Mouse (Mus musculus) hindbrain, embryonic 11.5 days (tissue): Measurements from ENCODE around the gene Ddx58. TPM values are rescaled to one million over a fixed set of nuclear protein-coding genes. Genes with fewer than 3 reads are reported as not detected.
A peak's percentile ranks its signal among the peaks of the same experiment; 100 is the strongest.

Experiments
- ATAC-seq: fragments of 200-750 bp; cut with Nextera tagmentation; 2 replicates; pipeline ENCODE4 v1.8.0; 2017; ENCODE audit warnings: mild to moderate bottlenecking, moderate TSS enrichment, moderate library complexity; ENCODE audit not compliant: low FRiP score
- DNase-seq: peaks from one replicate; pipeline ENCODE4 v3.0.0-alpha.2; 2015; ENCODE audit warnings: low spot score
- H3K27ac ChIP-seq: fragments of 300-500 bp; sonication (generic); 2 replicates; pipeline ENCODE4 v1.5.1; 2014; ENCODE audit warnings: mild to moderate bottlenecking, low read depth, low read length
- H3K27me3 ChIP-seq: fragments of 300-500 bp; sonication (generic); 2 replicates; pipeline ENCODE4 v1.6.1; 2014; ENCODE audit warnings: mild to moderate bottlenecking, low read length, moderate library complexity, mixed read lengths; ENCODE audit not compliant: control insufficient read depth, insufficient read depth
- H3K36me3 ChIP-seq: fragments of 300-500 bp; sonication (generic); 2 replicates; pipeline ENCODE4 v1.6.1; 2014; ENCODE audit warnings: mild to moderate bottlenecking, low read length, moderate library complexity, mixed read lengths; ENCODE audit not compliant: control insufficient read depth, insufficient read depth
- H3K4me1 ChIP-seq: fragments of 300-500 bp; sonication (generic); replicated peaks from 2 replicates; pipeline ENCODE4 v1.6.1; 2014; ENCODE audit warnings: low read length, mixed read lengths; ENCODE audit not compliant: control insufficient read depth, insufficient read depth
- H3K4me2 ChIP-seq: fragments of 300-500 bp; sonication (generic); replicated peaks from 2 replicates; pipeline ENCODE4 v1.6.1; 2014; ENCODE audit warnings: mild to moderate bottlenecking, low read depth, low read length
- H3K4me3 ChIP-seq: fragments of 300-500 bp; sonication (generic); 2 replicates; pipeline ENCODE4 v1.5.1; 2014; ENCODE audit warnings: low read depth, low read length
- H3K9ac ChIP-seq: fragments of 300-500 bp; sonication (generic); 2 replicates; pipeline ENCODE4 v1.6.1; 2014; ENCODE audit warnings: low read depth, low read length
- H3K9me3 ChIP-seq: fragments of 300-500 bp; sonication (generic); 2 replicates; pipeline ENCODE4 v1.6.1; 2016; ENCODE audit warnings: low read length; ENCODE audit not compliant: control insufficient read depth
- WGBS: fragments of 180-500 bp; shearing (Covaris S2); extraction: QIAGEN DNeasy Blood & Tissue Kit; methylation state at CpG from one replicate; pipeline ENCODE4 v1.1.7; 2014; 5-methylcytosine and 5-hydroxymethylcytosine counted together
- polyA plus RNA-seq: library from polyadenylated mRNA; unstranded; fragments of >200 nt; fragmentation: Nextera tagmentation; extraction: Ambion mirVana; gene quantifications from 2 replicates; pipeline ENCODE4 v1.2.1, GENCODE M21; 2014

Ddx58 gene
- polyA plus RNA-seq, 1 experiment from 2014 or later = 5.7 TPM

DNA sequence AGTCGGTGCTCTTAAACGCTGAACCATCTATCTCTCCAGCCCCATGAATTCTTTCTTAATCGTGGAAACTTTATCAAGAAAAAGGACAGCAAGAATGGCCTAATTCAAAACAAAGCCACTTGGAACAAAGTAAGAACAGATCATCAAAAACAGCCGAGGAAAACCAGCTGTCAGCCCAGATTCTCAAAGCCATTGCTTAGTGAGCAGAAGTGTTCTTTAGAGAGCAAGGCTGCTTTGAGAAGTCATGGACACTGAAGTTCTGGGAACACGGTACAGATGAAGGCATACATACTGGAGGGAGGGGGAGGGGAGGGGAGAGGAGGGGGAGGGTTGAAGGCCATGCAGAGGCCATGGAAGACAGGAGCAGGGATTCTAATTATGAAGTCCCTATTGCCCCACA is 13.5 kb downstream of the Ddx58 start:
- H3K27ac ChIP-seq = no peak overlapping the region
- WGBS = 79% methylated on average over 5 of the region's 5 CpGs
- H3K4me3 ChIP-seq = no peak overlapping the region
- ATAC-seq (no peak), DNase-seq (no peak)
- H3K36me3 ChIP-seq = no peaks in the 10 kb centered on the region
- H3K9me3 ChIP-seq = no peaks in the 10 kb centered on the region
- H3K4me1 ChIP-seq = no peaks in the 10 kb centered on the region
- H3K9ac ChIP-seq = no peak overlapping the region
- H3K4me2 ChIP-seq = no peak overlapping the region
- H3K27me3 ChIP-seq = no peaks in the 10 kb centered on the region

DNA sequence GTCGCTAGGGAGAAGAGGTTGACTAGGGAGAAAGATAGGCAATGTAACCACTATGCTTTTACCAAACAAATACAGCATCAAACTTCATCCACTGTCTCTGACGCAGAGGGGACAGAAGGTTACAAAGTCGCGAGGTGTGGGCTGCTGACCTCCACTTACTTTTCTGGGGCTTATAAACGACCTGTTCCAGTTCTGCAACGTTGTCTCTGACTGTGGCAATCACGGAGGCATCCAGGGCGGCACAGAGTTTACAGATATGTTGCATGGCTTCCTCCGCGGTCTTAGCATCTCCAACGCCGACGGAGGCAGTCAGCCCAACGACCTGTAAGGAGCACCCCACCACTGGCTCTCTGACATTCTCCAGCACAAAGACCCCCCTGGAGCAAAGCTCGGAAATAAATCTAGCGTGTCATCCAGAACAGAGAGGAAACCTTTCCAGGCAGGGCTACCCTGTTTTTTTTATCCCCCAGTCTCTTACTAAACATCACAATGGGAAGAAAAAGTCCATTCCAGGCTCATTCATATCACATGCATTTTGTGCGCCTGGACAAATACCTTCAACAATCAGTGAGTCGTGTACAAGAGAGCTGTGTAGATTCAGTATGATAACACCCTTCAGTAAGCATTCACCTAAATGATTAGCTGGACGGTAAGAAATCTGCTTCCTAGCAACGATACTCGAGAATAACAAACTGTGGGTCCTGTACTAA is 17.6 kb downstream of the Ddx58 start:
- DNase-seq (no peak), ATAC-seq (no peak)
- no peaks in the 10 kb centered on the region for H3K27me3 ChIP-seq
- no peaks in the 10 kb centered on the region for H3K4me1 ChIP-seq
- WGBS = 47% methylated on average over 21 of the region's 21 CpGs
- no peak overlapping the region for H3K4me2 ChIP-seq
- no peak overlapping the region for H3K27ac ChIP-seq
- no peaks in the 10 kb centered on the region for H3K9me3 ChIP-seq
- H3K36me3 ChIP-seq = no peaks in the 10 kb centered on the region
- no peak overlapping the region for H3K9ac ChIP-seq
- no peak overlapping the region for H3K4me3 ChIP-seq

DNA sequence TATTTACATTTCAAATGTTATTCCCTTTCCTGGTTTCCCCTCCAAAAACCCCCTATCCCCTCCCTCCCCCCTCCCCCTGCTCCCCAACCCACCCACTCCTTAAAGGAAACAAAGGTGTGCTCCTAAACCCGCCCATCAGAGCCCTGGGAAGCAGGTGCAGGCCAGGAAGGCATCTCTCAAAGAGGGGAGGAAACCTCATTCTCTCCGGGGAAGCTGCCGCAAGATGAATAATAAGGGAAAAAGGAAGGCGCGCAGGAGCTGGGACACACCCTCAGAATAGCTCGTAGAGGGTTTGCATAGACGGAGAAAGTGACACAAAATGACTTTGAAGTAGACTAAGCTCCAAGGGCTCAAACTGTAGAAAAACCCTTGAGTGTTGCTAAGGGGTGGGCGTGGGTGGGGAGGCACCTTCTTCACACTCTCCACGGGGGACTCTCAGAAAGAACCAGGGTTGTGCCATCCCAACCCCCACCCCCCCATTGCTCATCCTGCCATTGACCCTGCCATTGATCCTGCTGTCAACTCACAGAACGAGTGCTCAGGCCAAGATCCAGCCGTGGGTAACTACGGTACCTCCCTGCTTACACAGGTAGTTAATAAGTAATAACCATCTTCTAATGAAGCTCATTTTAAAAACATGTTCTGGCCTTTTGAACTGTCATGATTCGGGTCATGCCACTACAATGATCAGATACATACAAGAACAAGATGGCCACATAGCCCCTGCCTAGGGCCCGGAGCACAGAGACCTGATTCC is 18.4 kb downstream of the Ddx58 start:
- H3K27ac ChIP-seq = no peak overlapping the region
- H3K27me3 ChIP-seq = no peaks in the 10 kb centered on the region
- WGBS = 39% methylated on average over 14 of the region's 14 CpGs
- DNase-seq (no peak), ATAC-seq (no peak)
- no peaks in the 10 kb centered on the region for H3K9me3 ChIP-seq
- H3K36me3 ChIP-seq = no peaks in the 10 kb centered on the region
- H3K4me1 ChIP-seq = no peaks in the 10 kb centered on the region
- H3K4me2 ChIP-seq = no peak overlapping the region
- no peak overlapping the region for H3K4me3 ChIP-seq
- H3K9ac ChIP-seq = no peak overlapping the region

DNA sequence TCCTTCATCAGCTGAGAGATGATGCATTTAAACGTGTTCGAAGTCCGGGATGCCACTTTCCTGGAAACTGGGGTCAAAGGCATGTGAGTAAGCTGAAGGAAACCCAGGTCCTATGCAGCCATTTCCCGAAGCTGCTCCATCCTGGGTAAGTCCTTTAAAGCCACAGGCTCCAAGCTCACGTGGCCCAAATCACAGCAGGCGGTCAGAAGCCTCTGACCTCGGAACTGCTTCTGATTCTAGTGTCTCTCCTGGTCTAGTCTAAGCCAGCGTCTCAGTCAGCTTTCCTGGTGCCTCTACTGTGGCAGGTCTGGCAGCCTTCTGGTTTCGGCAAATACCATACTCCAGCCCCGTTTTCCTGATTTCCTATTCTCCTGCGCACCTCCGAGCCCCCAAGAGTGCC is 19.2 kb downstream of the Ddx58 start:
- Histone ChIP-seq H3K9ac (no peak overlapping the region), H3K27ac (no peak overlapping the region), H3K27me3 (no peaks in the 10 kb centered on the region), H3K4me1 (no peaks in the 10 kb centered on the region), H3K36me3 (no peaks in the 10 kb centered on the region), H3K4me2 (no peak overlapping the region), H3K9me3 (no peaks in the 10 kb centered on the region), H3K4me3 (no peak overlapping the region)
- ATAC-seq = no peak
- 19% methylated on average over 12 of the region's 12 CpGs for WGBS
- DNase-seq = peak; percentile 18

DNA sequence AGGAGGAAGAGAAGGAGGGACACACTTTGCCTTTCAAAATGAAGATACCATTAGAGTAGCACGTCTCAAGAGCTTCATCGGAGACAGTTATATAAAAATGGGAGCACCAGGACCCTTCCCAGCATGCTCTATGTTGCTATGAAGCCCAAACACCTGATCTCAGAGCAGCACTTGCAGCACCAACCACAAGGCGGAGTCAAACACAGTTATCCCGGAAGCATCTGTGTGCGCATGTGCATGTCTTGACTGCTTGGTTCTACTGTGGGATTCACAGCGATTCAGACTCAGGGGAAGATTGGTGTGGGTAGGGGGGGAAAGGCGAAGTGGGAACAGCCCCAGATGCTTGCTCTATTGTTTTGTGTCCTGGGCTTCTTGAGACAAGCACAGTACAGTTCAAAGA is 21.2 kb downstream of the Ddx58 start:
- 74% methylated on average over 7 of the region's 7 CpGs for WGBS
- Histone ChIP-seq H3K9ac (no peak overlapping the region), H3K4me3 (no peak overlapping the region), H3K4me2 (no peak overlapping the region), H3K36me3 (no peaks in the 10 kb centered on the region), H3K27ac (no peak overlapping the region), H3K27me3 (no peaks in the 10 kb centered on the region), H3K9me3 (no peaks in the 10 kb centered on the region), H3K4me1 (no peaks in the 10 kb centered on the region)
- DNase-seq (peak; percentile 54), ATAC-seq (peak; percentile 27; the same call in 1 of the 2 replicates)

DNA sequence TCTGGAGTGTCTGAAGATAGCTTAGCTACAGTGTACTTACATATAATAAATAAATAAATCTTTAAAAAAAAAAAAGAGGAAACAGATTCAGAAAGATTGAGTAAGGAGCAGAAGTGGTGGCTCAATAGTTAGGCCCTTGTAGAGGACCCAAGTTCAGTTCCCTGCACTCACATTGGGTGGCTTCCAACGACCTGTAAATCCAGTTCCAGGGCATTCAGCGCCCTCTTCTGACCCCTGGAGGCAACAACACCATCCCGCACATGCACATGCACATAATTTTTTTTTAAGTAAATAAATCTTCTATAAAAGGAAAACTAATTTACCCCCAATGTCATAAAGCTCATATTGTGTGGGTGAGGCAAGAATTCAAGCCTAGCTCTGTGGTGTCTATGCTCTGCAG is 21.7 kb downstream of the Ddx58 start:
- H3K4me3 ChIP-seq = no peak overlapping the region
- no peak for DNase-seq
- ATAC-seq = no peak
- no peak overlapping the region for H3K27ac ChIP-seq
- 60% methylated on average over 3 of the region's 3 CpGs for WGBS
- no peaks in the 10 kb centered on the region for H3K36me3 ChIP-seq
- H3K9ac ChIP-seq = no peak overlapping the region
- H3K27me3 ChIP-seq = no peaks in the 10 kb centered on the region
- H3K4me2 ChIP-seq = no peak overlapping the region
- no peaks in the 10 kb centered on the region for H3K4me1 ChIP-seq
- H3K9me3 ChIP-seq = no peaks in the 10 kb centered on the region

GRCm38 (mm10) chr4:40212177-40212576 is 27.5 kb downstream of the Ddx58 start:
- Histone ChIP-seq H3K4me1 (no peaks in the 10 kb centered on the region), H3K36me3 (no peaks in the 10 kb centered on the region), H3K9me3 (no peaks in the 10 kb centered on the region), H3K27me3 (no peaks in the 10 kb centered on the region), H3K4me3 (no peak overlapping the region), H3K4me2 (no peak overlapping the region), H3K9ac (no peak overlapping the region), H3K27ac (no peak overlapping the region)
- 88% methylated on average over 4 of the region's 6 CpGs for WGBS
- DNase-seq (no peak), ATAC-seq (no peak)

GRCm38 (mm10) chr4:40207701-40208100 is 31.9 kb downstream of the Ddx58 start:
- no peaks in the 10 kb centered on the region for H3K9me3 ChIP-seq
- H3K4me1 ChIP-seq = no peaks in the 10 kb centered on the region
- 76% methylated on average over 5 of the region's 5 CpGs for WGBS
- no peak overlapping the region for H3K4me3 ChIP-seq
- no peak overlapping the region for H3K9ac ChIP-seq
- ATAC-seq (no peak), DNase-seq (no peak)
- no peak overlapping the region for H3K4me2 ChIP-seq
- no peak overlapping the region for H3K27ac ChIP-seq
- H3K27me3 ChIP-seq = no peaks in the 10 kb centered on the region
- no peaks in the 10 kb centered on the region for H3K36me3 ChIP-seq
